Mouse (Mus musculus) limb, embryonic 12.5 days (tissue): Measurements from ENCODE around the gene Sos2. TPM values are rescaled to one million over a fixed set of nuclear protein-coding genes. Genes with fewer than 3 reads are reported as not detected.
A peak's percentile ranks its signal among the peaks of the same experiment; 100 is the strongest.

ENCODE experiments used
- ATAC-seq: fragments of 200-750 bp; cut with Nextera tagmentation; 2 replicates; pipeline ENCODE4 v1.8.0; 2017; ENCODE audit warnings: low read depth, moderate TSS enrichment; ENCODE audit not compliant: insufficient number of reproducible peaks, insufficient read depth, low FRiP score, low TSS enrichment
- H3K27ac ChIP-seq: fragments of 300-500 bp; sonication (generic); 2 replicates; pipeline ENCODE4 v1.5.1; 2016; ENCODE audit warnings: mild to moderate bottlenecking, moderate library complexity
- H3K27me3 ChIP-seq: fragments of 300-500 bp; sonication (generic); 2 replicates; pipeline ENCODE4 v1.6.1; 2016; ENCODE audit warnings: mild to moderate bottlenecking, moderate library complexity
- H3K36me3 ChIP-seq: fragments of 300-500 bp; sonication (generic); 2 replicates; pipeline ENCODE4 v1.6.1; 2016; ENCODE audit warnings: mild to moderate bottlenecking, moderate library complexity
- H3K4me1 ChIP-seq: fragments of 300-500 bp; sonication (generic); replicated peaks from 2 replicates; pipeline ENCODE4 v1.6.1; 2016
- H3K4me2 ChIP-seq: fragments of 300-500 bp; sonication (generic); 2 replicates; pipeline ENCODE4 v1.6.1; 2016; ENCODE audit warnings: mild to moderate bottlenecking, moderate library complexity
- H3K4me3 ChIP-seq: fragments of 300-500 bp; sonication (generic); replicated peaks from 2 replicates; pipeline ENCODE4 v1.5.1; 2016; ENCODE audit warnings: mild to moderate bottlenecking
- H3K9ac ChIP-seq: fragments of 300-500 bp; sonication (generic); replicated peaks from 2 replicates; pipeline ENCODE4 v1.6.1; 2016; ENCODE audit warnings: mild to moderate bottlenecking, moderate library complexity
- H3K9me3 ChIP-seq: fragments of 300-500 bp; sonication (generic); 2 replicates; pipeline ENCODE4 v1.6.1; 2016; ENCODE audit warnings: mild to moderate bottlenecking, moderate library complexity
- WGBS: fragments of 180-500 bp; shearing (Covaris S2); methylation state at CpG from one replicate; pipeline ENCODE4 v1.1.7; 2016; 5-methylcytosine and 5-hydroxymethylcytosine counted together
- microRNA-seq: library from miRNA; unstranded; fragments of <30 nt; microRNA quantifications from one replicate; pipeline ENCODE4, GENCODE M21; 2017
- polyA plus RNA-seq: library from polyadenylated mRNA; unstranded; fragments of >200 nt; fragmentation: Nextera tagmentation; extraction: Ambion mirVana; gene quantifications from 2 replicates; pipeline ENCODE4 v1.2.1, GENCODE M21; 2016

Gene Sos2
- polyA plus RNA-seq, 1 experiment from 2014 or later = 9.9 TPM

- Histone ChIP-seq H3K27ac (peak overlapping the region; percentile 86), H3K27me3 (no peaks in the 10 kb centered on the region), H3K4me1 (peaks cover 33% of the 10 kb centered on the region), H3K4me2 (peak overlapping the region; percentile 42; the same call in 1 of the 2 replicates), H3K4me3 (no peak overlapping the region), H3K9me3 (no peaks in the 10 kb centered on the region), H3K36me3 (no peaks in the 10 kb centered on the region), H3K9ac (no peak overlapping the region)
- no peak for ATAC-seq
- 72% methylated on average over 10 of the region's 10 CpGs for WGBS
Measured at GRCm38 (mm10) chr12:69536616-69537242, 144.9 kb downstream of the Sos2 start.

Small RNA genes lying within 50 kb of the gene (microRNA-seq; reads per million reads assigned to microRNA genes)
- gene Gm23018 = not detected

Other genes starting within 250 kb of the Sos2 start
- 32.1 and 38.2 TPM in 2 replicates for gene Vcpkmt, start 98.8 kb downstream of the Sos2 start, polyA plus RNA-seq
- 19.6 and 22.3 TPM in 2 replicates for gene L2hgdh, start 43.0 kb upstream of the Sos2 start, polyA plus RNA-seq
- 28.1 and 33.4 TPM in 2 replicates for gene Atp5s, start 43.1 kb upstream of the Sos2 start, polyA plus RNA-seq
- gene Cdkl1, start 109.4 kb upstream of the Sos2 start, polyA plus RNA-seq = 0.88 and 1.2 TPM in 2 replicates
- 5.3 and 5.4 TPM in 2 replicates for gene Atl1, start 210.8 kb upstream of the Sos2 start, polyA plus RNA-seq
- gene Map4k5, start 211.3 kb upstream of the Sos2 start, polyA plus RNA-seq = 48.2 and 51.1 TPM in 2 replicates